Mouse (Mus musculus) heart, adult 2 months (tissue): ENCODE results near the gene Irf8.

Source experiments
- CTCF ChIP-seq: fragments of 200-600 bp; IDR thresholded peaks from 2 replicates; pipeline ENCODE4 v1.8.1; 2022; ENCODE audit warnings: antibody characterized with exemption, mild to moderate bottlenecking, moderate library complexity
- POLR2A ChIP-seq: fragments of 200-500 bp; IDR thresholded peaks from 2 replicates; pipeline ENCODE4 v1.6.1; 2011; ENCODE audit warnings: mild to moderate bottlenecking, low read depth, low read length, control low read depth; ENCODE audit not compliant: insufficient read depth

GRCm38 (mm10) chr8:120779106-120779505, 42.9 kb downstream of the Irf8 start:
- no peak for TF ChIP-seq CTCF
- TF ChIP-seq POLR2A, result no peak
